9 mouse cellular contexts compared by ENCODE assay signal in the genomic region with DNA sequence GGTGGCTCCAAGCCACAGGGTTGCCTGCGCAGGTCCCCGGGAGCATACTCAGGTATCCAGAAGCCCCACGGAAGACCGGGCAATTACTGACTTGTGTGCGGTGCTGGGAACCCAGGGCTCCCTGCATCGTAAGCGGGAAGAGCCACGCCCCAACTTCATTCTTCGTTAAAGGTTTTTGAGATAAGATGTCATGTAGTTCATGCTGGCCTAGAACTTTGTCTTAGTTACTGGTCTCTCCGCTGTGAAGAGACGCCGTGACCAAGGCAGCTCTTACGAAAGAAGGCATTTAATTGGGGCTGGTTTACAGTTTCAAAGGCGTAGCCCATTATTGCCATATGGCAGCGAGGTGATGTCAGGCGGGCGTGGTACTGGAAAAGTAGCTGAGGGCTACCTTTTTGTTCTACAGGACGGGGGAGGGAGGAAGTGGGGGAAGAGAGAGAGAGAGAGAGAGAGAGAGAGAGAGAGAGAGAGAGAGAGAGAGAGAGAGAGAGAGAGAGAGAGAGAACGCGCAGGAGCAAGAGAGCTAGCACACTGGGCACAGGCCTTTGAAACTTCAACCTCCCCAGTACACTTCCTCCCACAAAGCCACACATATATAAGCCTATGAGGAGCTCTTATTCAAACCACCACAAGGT. TPM values are rescaled to one million over a fixed set of nuclear protein-coding genes. Genes with fewer than 3 reads are reported as not detected.
A peak's percentile ranks its signal among the peaks of the same experiment; 100 is the strongest.
DNase-seq lines count a peak whose midpoint lies in the region; ATAC-seq and TF ChIP-seq lines count a peak whose summit lies in the region.
"Had no signal": no experiment of that assay in that cellular context is flagged by ENCODE, and none has a peak within 500 bp of the region (broad histone marks: within the 10 kb centered on the region; RNA-seq: fewer than 3 reads in every experiment).

No protein-coding gene starts in this region.

- TF ChIP-seq CTCF in G1E (IDR thresholded peaks at IDR 0.05; ENCODE audit: low read depth, low read length) = no peak

- no peak overlapping the region for H3K4me3 ChIP-seq in heart, embryonic 16.5 days (ENCODE audit: low read length)
- peak overlapping the region; percentile 51; the same call in 1 of the 2 replicates for H3K4me3 ChIP-seq in G1E (ENCODE audit: low read depth, low read length)

- peaks cover 11% of the 10 kb centered on the region; the same call in 1 of the 2 replicates for H3K4me1 ChIP-seq in heart, embryonic 16.5 days (ENCODE audit: control insufficient read depth, insufficient read depth, low read length)
- peaks cover 66% of the 10 kb centered on the region for H3K4me1 ChIP-seq in G1E (ENCODE audit: insufficient read depth, low read depth, low read length)

- no peak for ATAC-seq in heart, embryonic 16.5 days (replicated peaks; ENCODE audit: extremely low read depth, insufficient read depth, low FRiP score)
- no peak for ATAC-seq in G1E (ENCODE audit: extremely low read depth, insufficient number of reproducible peaks, low FRiP score, poor library complexity, severe bottlenecking)
- peak; percentile 74 for ATAC-seq in inflammation-experienced regulatory T-cells, adult 6 months
- peak; percentile 75 for ATAC-seq in megakaryocyte progenitor cell, adult 5-6 weeks (replicated peaks; ENCODE audit: poor library complexity)

- H3K27me3 ChIP-seq in heart, embryonic 16.5 days (ENCODE audit: control insufficient read depth, insufficient read depth, low read length) = no peaks in the 10 kb centered on the region
- peaks cover 7% of the 10 kb centered on the region; the same call in 1 of the 2 replicates for H3K27me3 ChIP-seq in G1E (ENCODE audit: insufficient read depth, low read length)

- intact Hi-C loops in heart, postnatal 36 days (cut with DNase I) = no loop called here

- WGBS in heart, embryonic 16.5 days = 47% methylated on average over 20 of the region's 20 CpGs

- no peaks in the 10 kb centered on the region for H3K9me3 ChIP-seq in heart, embryonic 16.5 days (replicated peaks; ENCODE audit: control insufficient read depth, low read length)
- H3K9me3 ChIP-seq in G1E (replicated peaks) = no peaks in the 10 kb centered on the region; the same call in 1 of the 2 replicates

- H3K36me3 ChIP-seq in heart, embryonic 16.5 days (ENCODE audit: control insufficient read depth, insufficient read depth) = peaks cover 5% of the 10 kb centered on the region
- H3K36me3 ChIP-seq in G1E (replicated peaks) = peaks cover 30% of the 10 kb centered on the region

- DNase-seq in heart, postnatal 36 days = no peak
- DNase-seq in G1E (ENCODE audit: low spot score) = no peak
- DNase-seq in ovary, postnatal 36 days (ENCODE audit: low spot score) = no peak
- no peak for DNase-seq in right cerebral cortex, postnatal 4 days
- DNase-seq in layer of hippocampus, adult 9-10 months (ENCODE audit: low spot score) = no peak

- no peak overlapping the region for H3K27ac ChIP-seq in heart, embryonic 16.5 days (ENCODE audit: low read length)

- H3K4me2 ChIP-seq in heart, embryonic 16.5 days (ENCODE audit: low read depth, low read length) = peak overlapping the region; percentile 44

- no peak overlapping the region for H3K9ac ChIP-seq in heart, embryonic 16.5 days (ENCODE audit: low read length)

RNA-seq across cellular contexts. Expression of gene Pycr2, which starts 7.7 kb away (rescaled TPM):
- 55.1 and 60.6 TPM in 2 replicates for polyA plus RNA-seq in heart, embryonic 16.5 days (2015; fragmentation: Nextera tagmentation; extraction: Ambion mirVana)
- total RNA-seq in heart, postnatal 36 days (2021) = 10 to 100 TPM; 12.5 to 15.6 TPM
- total RNA-seq in G1E (2014; fragmentation: Nextera tagmentation) (22.7 and 24.8 TPM in 2 replicates), G1E (2017) (23.2 and 26.4 TPM in 2 replicates)
- 122 and 154 TPM in 2 replicates for polyA plus RNA-seq in G1E (2012)
- polyA plus RNA-seq in inflammation-experienced regulatory T-cells, adult 6 months (2017; shearing (Covaris generic)) = 10 to 100 TPM; 39.9 to 46.0 (median 44.5) TPM
- 27.2 and 28.8 TPM in 2 replicates for total RNA-seq in megakaryocyte progenitor cell, adult 5-6 weeks (2015)
- 22.4 and 26.3 TPM in 2 replicates for total RNA-seq in megakaryocyte progenitor cell, adult 5-6 weeks (2017)

RNA-seq across cellular contexts. Expression of gene Lefty2, which starts 18.9 kb away (rescaled TPM):
- 0.06 and 0.08 TPM in 2 replicates for polyA plus RNA-seq in heart, embryonic 16.5 days (2015; fragmentation: Nextera tagmentation; extraction: Ambion mirVana)
- not detected for total RNA-seq in heart, postnatal 36 days (2021)
- not detected in 2 replicates for total RNA-seq in G1E (2014; fragmentation: Nextera tagmentation)
- 0.06 and 0.11 TPM in 2 replicates for total RNA-seq in G1E (2017)
- not detected in 2 replicates for polyA plus RNA-seq in G1E (2012)
- not detected for polyA plus RNA-seq in inflammation-experienced regulatory T-cells, adult 6 months (2017; shearing (Covaris generic))
- total RNA-seq in megakaryocyte progenitor cell, adult 5-6 weeks (2015) = not detected in 2 replicates
- not detected in 2 replicates for total RNA-seq in megakaryocyte progenitor cell, adult 5-6 weeks (2017)
- total RNA-seq: neutrophil, adult 5-6 weeks had no signal

RNA-seq across cellular contexts. Expression of gene Lefty1, which starts 23.1 kb away (rescaled TPM):
- polyA plus RNA-seq in heart, embryonic 16.5 days (2015; fragmentation: Nextera tagmentation; extraction: Ambion mirVana) = 1.1 and 1.5 TPM in 2 replicates
- total RNA-seq in heart, postnatal 36 days (2021) = 1 to 10 TPM in 1 of 2 experiments, under 1 TPM in 1; 0.95 to 1.0 TPM
- not detected in 2 replicates for total RNA-seq in G1E (2014; fragmentation: Nextera tagmentation)
- total RNA-seq in G1E (2017) = not detected in 2 replicates
- 0.08 TPM in 1 of 2 replicates, not detected in the other for polyA plus RNA-seq in G1E (2012)
- not detected for polyA plus RNA-seq in inflammation-experienced regulatory T-cells, adult 6 months (2017; shearing (Covaris generic))
- total RNA-seq in megakaryocyte progenitor cell, adult 5-6 weeks (2015) = 0.90 and 1.7 TPM in 2 replicates
- total RNA-seq in megakaryocyte progenitor cell, adult 5-6 weeks (2017) = 0.27 TPM in 1 of 2 replicates, not detected in the other
- total RNA-seq: neutrophil, adult 5-6 weeks had no signal

RNA-seq across cellular contexts. Expression of gene Tmem63a, which starts 30.4 kb away (rescaled TPM):
- polyA plus RNA-seq in heart, embryonic 16.5 days (2015; fragmentation: Nextera tagmentation; extraction: Ambion mirVana) = 11.2 and 14.8 TPM in 2 replicates
- total RNA-seq in heart, postnatal 36 days (2021) = 10 to 100 TPM; 13.8 to 13.9 TPM
- total RNA-seq in G1E (2014; fragmentation: Nextera tagmentation) (3.2 and 4.3 TPM in 2 replicates), G1E (2017) (2.8 and 3.1 TPM in 2 replicates)
- 2.8 and 3.4 TPM in 2 replicates for polyA plus RNA-seq in G1E (2012)
- polyA plus RNA-seq in inflammation-experienced regulatory T-cells, adult 6 months (2017; shearing (Covaris generic)) = 10 to 100 TPM; 12.8 to 18.6 (median 14.0) TPM
- 15.0 and 15.6 TPM in 2 replicates for total RNA-seq in megakaryocyte progenitor cell, adult 5-6 weeks (2015)
- total RNA-seq in megakaryocyte progenitor cell, adult 5-6 weeks (2017) = 16.5 and 16.8 TPM in 2 replicates

Comparison
In these comparisons a context has a peak if more than half of its experiments do, and no peak if none do; other contexts are left out.
1. ATAC-seq: peak in inflammation-experienced regulatory T-cells, adult 6 months (single experiment) and megakaryocyte progenitor cell, adult 5-6 weeks (single experiment); none in heart, embryonic 16.5 days (single experiment) and G1E (single experiment).